Comparison of ENCODE assay signal across 9 mouse cellular contexts in the genomic region with DNA sequence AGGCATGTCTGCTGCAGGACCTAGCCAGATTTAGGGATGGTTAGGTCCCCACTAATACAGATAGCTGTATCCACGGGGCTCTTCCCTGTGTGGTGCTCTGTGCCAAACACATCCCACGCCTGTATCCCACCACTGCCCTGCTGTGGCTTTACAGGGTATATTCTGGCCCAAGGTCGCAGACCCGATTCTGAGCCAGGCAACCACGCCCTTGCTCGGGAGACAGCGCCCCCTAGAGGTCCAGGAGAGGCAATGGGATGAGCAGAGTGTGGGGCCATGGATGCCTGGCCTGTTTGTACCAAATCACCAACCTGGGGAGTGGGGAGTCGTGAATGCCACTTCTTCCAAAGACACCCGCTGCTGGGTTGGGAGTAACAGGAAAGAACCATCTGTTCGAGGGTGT.
DNase-seq lines count a peak whose midpoint lies in the region; ATAC-seq and TF ChIP-seq lines count a peak whose summit lies in the region.
"Had no signal": no experiment of that assay in that cellular context is flagged by ENCODE, and none has a peak within 500 bp of the region (broad histone marks: within the 10 kb centered on the region; RNA-seq: fewer than 3 reads in every experiment).

No protein-coding gene starts in this region.

- H3K27ac ChIP-seq in kidney, adult 2 months (ENCODE audit: insufficient read depth, low read depth, low read length), result no peak overlapping the region
- H3K27ac ChIP-seq in kidney, embryonic 14.5 days (ENCODE audit: low read depth, low read length), result no peak overlapping the region
- H3K27ac ChIP-seq in ES-Bruce4 (ENCODE audit: insufficient read depth, low read length), result no peak overlapping the region
- no peak overlapping the region for H3K27ac ChIP-seq in midbrain, embryonic 14.5 days (replicated peaks; ENCODE audit: low read depth, low read length)
- H3K27ac ChIP-seq: liver, embryonic 15.5 days had no signal

- DNase-seq in kidney, adult 2 months, result peak; percentile 27
- peak; percentile 38 for DNase-seq in c-Kit-positive CD71-positive TER-119-negative erythroid progenitor cells, embryonic 14.5 days (ENCODE audit: low read depth)
- DNase-seq in gastrocnemius, adult 18-20 months (ENCODE audit: low spot score), result peak; percentile 52
- peak; percentile 59 to 63 for DNase-seq in layer of hippocampus, postnatal 10 days (ENCODE audit: low spot score in 2 of 2)
- DNase-seq in midbrain, embryonic 14.5 days, result peak; percentile 55
- DNase-seq in thymus, postnatal 25 days, result peak; percentile 45

- ATAC-seq in kidney, embryonic 14.5 days (ENCODE audit: low FRiP score, low TSS enrichment), result no peak
- no peak for ATAC-seq in midbrain, embryonic 14.5 days (ENCODE audit: low FRiP score, low TSS enrichment)

- no peak for TF ChIP-seq POLR2A in kidney, adult 2 months (IDR thresholded peaks at IDR 0.05; ENCODE audit: low read depth, low read length)
- no peak for TF ChIP-seq POLR2A in ES-Bruce4 (IDR thresholded peaks at IDR 0.05; ENCODE audit: insufficient read depth, low read length)

- TF ChIP-seq CTCF in kidney, adult 2 months (conservative IDR thresholded peaks at IDR 0.05; ENCODE audit: insufficient read depth, insufficient read length, low read depth, low read length), result peak; percentile 68
- peak; percentile 98 for TF ChIP-seq CTCF in ES-Bruce4 (IDR thresholded peaks at IDR 0.05; ENCODE audit: low read depth, low read length)

- H3K36me3 ChIP-seq in kidney, adult 2 months (ENCODE audit: control insufficient read depth, insufficient read depth, low read length), result no peaks in the 10 kb centered on the region
- no peaks in the 10 kb centered on the region for H3K36me3 ChIP-seq in kidney, embryonic 14.5 days (ENCODE audit: control insufficient read depth, insufficient read depth, low read length)
- no peaks in the 10 kb centered on the region for H3K36me3 ChIP-seq in ES-Bruce4 (ENCODE audit: control insufficient read depth, insufficient read depth, low read length, poor library complexity, severe bottlenecking)
- no peaks in the 10 kb centered on the region for H3K36me3 ChIP-seq in midbrain, embryonic 14.5 days (ENCODE audit: control insufficient read depth, insufficient read depth, low read length)
- H3K36me3 ChIP-seq: liver, embryonic 15.5 days had no signal

- no peak overlapping the region for H3K4me3 ChIP-seq in kidney, adult 2 months (ENCODE audit: insufficient read depth, low read depth, low read length)
- H3K4me3 ChIP-seq in kidney, embryonic 14.5 days (ENCODE audit: low read length), result no peak overlapping the region
- no peak overlapping the region for H3K4me3 ChIP-seq in ES-Bruce4 (ENCODE audit: low read depth, low read length)
- H3K4me3 ChIP-seq in midbrain, embryonic 14.5 days (replicated peaks; ENCODE audit: low read depth, low read length), result no peak overlapping the region
- H3K4me3 ChIP-seq: liver, embryonic 15.5 days had no signal

- no peak for TF ChIP-seq EP300 in ES-Bruce4 (IDR thresholded peaks at IDR 0.05; ENCODE audit: insufficient read depth, low read depth, low read length)

- H3K9me3 ChIP-seq in kidney, embryonic 14.5 days (ENCODE audit: control insufficient read depth, low read length), result no peaks in the 10 kb centered on the region
- no peaks in the 10 kb centered on the region for H3K9me3 ChIP-seq in ES-Bruce4 (replicated peaks; ENCODE audit: control insufficient read depth, insufficient read depth, low read length, poor library complexity, severe bottlenecking)
- H3K9me3 ChIP-seq in midbrain, embryonic 14.5 days (ENCODE audit: control insufficient read depth, low read length), result no peaks in the 10 kb centered on the region
- H3K9me3 ChIP-seq: liver, embryonic 15.5 days had no signal

- no peaks in the 10 kb centered on the region for H3K4me1 ChIP-seq in kidney, adult 2 months (ENCODE audit: control insufficient read depth, insufficient read depth, low read length)
- 0 out of 2 replicates have a peak, but pooled peaks cover 3% of the 10 kb centered on the region for H3K4me1 ChIP-seq in kidney, embryonic 14.5 days (ENCODE audit: control insufficient read depth, insufficient read depth, low read length)
- H3K4me1 ChIP-seq in ES-Bruce4 (ENCODE audit: control insufficient read depth, insufficient read depth, low read length), result no peaks in the 10 kb centered on the region
- H3K4me1 ChIP-seq in midbrain, embryonic 14.5 days (ENCODE audit: control insufficient read depth, insufficient read depth, low read length), result 0 out of 2 replicates have a peak, but pooled peaks cover 10% of the 10 kb centered on the region
- H3K4me1 ChIP-seq: liver, embryonic 15.5 days had no signal

- no peaks in the 10 kb centered on the region for H3K27me3 ChIP-seq in kidney, adult 2 months (replicated peaks; ENCODE audit: control insufficient read depth, insufficient read depth, low read length)
- no peaks in the 10 kb centered on the region for H3K27me3 ChIP-seq in kidney, embryonic 14.5 days (ENCODE audit: control insufficient read depth, insufficient read depth, low read length)
- H3K27me3 ChIP-seq in ES-Bruce4 (ENCODE audit: control insufficient read depth, insufficient read depth, low read length, poor library complexity, severe bottlenecking), result no peaks in the 10 kb centered on the region
- no peaks in the 10 kb centered on the region for H3K27me3 ChIP-seq in midbrain, embryonic 14.5 days (ENCODE audit: control insufficient read depth, insufficient read depth, low read length)
- H3K27me3 ChIP-seq: liver, embryonic 15.5 days had no signal

- H3K9ac ChIP-seq in kidney, embryonic 14.5 days (ENCODE audit: low read depth, low read length), result no peak overlapping the region
- no peak overlapping the region for H3K9ac ChIP-seq in ES-Bruce4 (ENCODE audit: low read depth, poor library complexity, severe bottlenecking)
- H3K9ac ChIP-seq in midbrain, embryonic 14.5 days (replicated peaks; ENCODE audit: low read length), result no peak overlapping the region
- H3K9ac ChIP-seq: liver, embryonic 15.5 days had no signal

- 19% methylated on average over 10 of the region's 10 CpGs for WGBS in kidney, adult 2 months
- 18% methylated on average over 10 of the region's 10 CpGs for WGBS in kidney, embryonic 14.5 days
- 20% methylated on average over 10 of the region's 10 CpGs for WGBS in midbrain, embryonic 14.5 days

- H3K4me2 ChIP-seq in kidney, embryonic 14.5 days (replicated peaks; ENCODE audit: low read depth, low read length), result no peak overlapping the region
- no peak overlapping the region for H3K4me2 ChIP-seq in midbrain, embryonic 14.5 days (ENCODE audit: low read length)
- H3K4me2 ChIP-seq: liver, embryonic 15.5 days had no signal
